Mouse (Mus musculus): ENCODE measurements at regions not wholly inside any gene's neighbourhood (a gene's known extent, or its start where the extent isn't known, plus 50 kb on each side); places are given as distances from the start of the nearest gene placed in this dataset.

GRCm38 (mm10) chr4:124506083-124506647, 104.4 kb downstream of the 3100002H09Rik start:
- TF ChIP-seq FOSL1 (IDR thresholded peaks at IDR 0.05; ENCODE audit: insufficient read depth, low read length, poor library complexity, severe bottlenecking) (no peak), CTCF (IDR thresholded peaks at IDR 0.05; ENCODE audit: control insufficient read depth, insufficient read depth, insufficient read length) (no peak), USF1 (IDR thresholded peaks at IDR 0.05; ENCODE audit: low read depth) (no peak), MYOG (IDR thresholded peaks at IDR 0.05; ENCODE audit: control insufficient read depth, extremely low read depth, insufficient read length) (no peak), CEBPB (IDR thresholded peaks at IDR 0.05; ENCODE audit: low read depth) (no peak), MAX (IDR thresholded peaks at IDR 0.05) (no peak), MYOD1 (IDR thresholded peaks at IDR 0.05; ENCODE audit: control insufficient read depth, insufficient read length, low read depth) (no peak)
- Histone ChIP-seq H3K79me2 (ENCODE audit: control insufficient read depth, insufficient read depth) (no peaks in the 10 kb centered on the region), H3K36me3 (ENCODE audit: control insufficient read depth, insufficient read depth) (no peaks in the 10 kb centered on the region), H3K4me3 (ENCODE audit: insufficient read depth, poor library complexity, severe bottlenecking) (no peak overlapping the region), H3K79me3 (ENCODE audit: low read depth) (no peaks in the 10 kb centered on the region), H3K27me3 (ENCODE audit: control insufficient read depth, insufficient read depth, insufficient read length) (peaks cover 12% of the 10 kb centered on the region), H3ac (ENCODE audit: control insufficient read depth, insufficient read length, low read depth) (no peak overlapping the region)

DNA sequence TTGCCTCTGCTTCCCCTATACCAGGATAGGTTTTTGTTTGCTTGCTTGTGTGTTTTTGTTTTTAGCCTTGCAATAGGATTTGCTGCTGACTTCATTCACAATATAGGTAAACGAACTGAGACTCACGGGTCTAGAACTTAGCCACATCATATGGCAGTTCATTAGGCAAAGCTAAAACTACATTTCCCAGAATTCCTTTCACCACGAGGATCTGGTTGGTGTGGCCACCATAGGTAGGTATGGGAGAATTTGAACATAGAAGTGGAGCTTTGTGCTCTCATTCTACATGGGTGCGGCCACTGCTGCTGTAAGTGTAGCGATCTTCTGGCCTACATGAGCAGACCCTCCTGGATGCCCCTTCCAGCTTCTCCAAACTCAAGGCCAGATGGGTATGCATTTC, 108.8 kb downstream of the 3100002H09Rik start:
- H3ac ChIP-seq (ENCODE audit: control insufficient read depth, insufficient read length, low read depth): no peak overlapping the region
- H3K27me3 ChIP-seq (ENCODE audit: control insufficient read depth, insufficient read depth, insufficient read length): peaks cover 14% of the 10 kb centered on the region
- no peak overlapping the region for H3K4me3 ChIP-seq (ENCODE audit: insufficient read depth, poor library complexity, severe bottlenecking)
- TF ChIP-seq MYOG (IDR thresholded peaks at IDR 0.05; ENCODE audit: control insufficient read depth, extremely low read depth, insufficient read length) (no peak), MAX (IDR thresholded peaks at IDR 0.05) (no peak), CEBPB (IDR thresholded peaks at IDR 0.05; ENCODE audit: low read depth) (no peak), MYOD1 (IDR thresholded peaks at IDR 0.05; ENCODE audit: control insufficient read depth, insufficient read length, low read depth) (no peak), CTCF (IDR thresholded peaks at IDR 0.05; ENCODE audit: control insufficient read depth, insufficient read depth, insufficient read length) (no peak), FOSL1 (IDR thresholded peaks at IDR 0.05; ENCODE audit: insufficient read depth, low read length, poor library complexity, severe bottlenecking) (no peak), USF1 (IDR thresholded peaks at IDR 0.05; ENCODE audit: low read depth) (no peak)
- H3K79me2 ChIP-seq (ENCODE audit: control insufficient read depth, insufficient read depth): no peaks in the 10 kb centered on the region
- H3K79me3 ChIP-seq (ENCODE audit: low read depth): no peaks in the 10 kb centered on the region
- H3K36me3 ChIP-seq (ENCODE audit: control insufficient read depth, insufficient read depth): no peaks in the 10 kb centered on the region

GRCm38 (mm10) chr4:124498043-124498442, 112.6 kb downstream of the 3100002H09Rik start:
- peaks cover 7% of the 10 kb centered on the region for H3K27me3 ChIP-seq (ENCODE audit: control insufficient read depth, insufficient read depth, insufficient read length)
- no peaks in the 10 kb centered on the region for H3K79me3 ChIP-seq (ENCODE audit: low read depth)
- no peaks in the 10 kb centered on the region for H3K36me3 ChIP-seq (ENCODE audit: control insufficient read depth, insufficient read depth)
- H3K79me2 ChIP-seq (ENCODE audit: control insufficient read depth, insufficient read depth): no peaks in the 10 kb centered on the region
- TF ChIP-seq USF1 (IDR thresholded peaks at IDR 0.05; ENCODE audit: low read depth) (no peak), CTCF (IDR thresholded peaks at IDR 0.05; ENCODE audit: control insufficient read depth, insufficient read depth, insufficient read length) (no peak), MAX (IDR thresholded peaks at IDR 0.05) (no peak), CEBPB (IDR thresholded peaks at IDR 0.05; ENCODE audit: low read depth) (no peak), FOSL1 (IDR thresholded peaks at IDR 0.05; ENCODE audit: insufficient read depth, low read length, poor library complexity, severe bottlenecking) (no peak), MYOD1 (IDR thresholded peaks at IDR 0.05; ENCODE audit: control insufficient read depth, insufficient read length, low read depth) (no peak), MYOG (IDR thresholded peaks at IDR 0.05; ENCODE audit: control insufficient read depth, extremely low read depth, insufficient read length) (no peak)
- no peak overlapping the region for H3K4me3 ChIP-seq (ENCODE audit: insufficient read depth, poor library complexity, severe bottlenecking)
- H3ac ChIP-seq (ENCODE audit: control insufficient read depth, insufficient read length, low read depth): no peak overlapping the region

GRCm38 (mm10) chr4:124485941-124486581, 124.5 kb downstream of the 3100002H09Rik start:
- Histone ChIP-seq H3K4me3 (ENCODE audit: insufficient read depth, poor library complexity, severe bottlenecking) (no peak overlapping the region), H3K36me3 (ENCODE audit: control insufficient read depth, insufficient read depth) (no peaks in the 10 kb centered on the region), H3K79me3 (ENCODE audit: low read depth) (no peaks in the 10 kb centered on the region), H3K79me2 (ENCODE audit: control insufficient read depth, insufficient read depth) (no peaks in the 10 kb centered on the region), H3ac (ENCODE audit: control insufficient read depth, insufficient read length, low read depth) (no peak overlapping the region), H3K27me3 (ENCODE audit: control insufficient read depth, insufficient read depth, insufficient read length) (peaks cover 5% of the 10 kb centered on the region)
- TF ChIP-seq CEBPB (IDR thresholded peaks at IDR 0.05; ENCODE audit: low read depth) (no peak), USF1 (IDR thresholded peaks at IDR 0.05; ENCODE audit: low read depth) (no peak), CTCF (IDR thresholded peaks at IDR 0.05; ENCODE audit: control insufficient read depth, insufficient read depth, insufficient read length) (no peak), MAX (IDR thresholded peaks at IDR 0.05) (no peak), FOSL1 (IDR thresholded peaks at IDR 0.05; ENCODE audit: insufficient read depth, low read length, poor library complexity, severe bottlenecking) (no peak), MYOG (IDR thresholded peaks at IDR 0.05; ENCODE audit: control insufficient read depth, extremely low read depth, insufficient read length) (no peak), MYOD1 (IDR thresholded peaks at IDR 0.05; ENCODE audit: control insufficient read depth, insufficient read length, low read depth) (no peak)

GRCm38 (mm10) chr4:124484613-124485586, 125.7 kb downstream of the 3100002H09Rik start:
- H3K79me2 ChIP-seq (ENCODE audit: control insufficient read depth, insufficient read depth): no peaks in the 10 kb centered on the region
- peaks cover 10% of the 10 kb centered on the region for H3K27me3 ChIP-seq (ENCODE audit: control insufficient read depth, insufficient read depth, insufficient read length)
- H3ac ChIP-seq (ENCODE audit: control insufficient read depth, insufficient read length, low read depth): no peak overlapping the region
- no peak for TF ChIP-seq FOSL1 (IDR thresholded peaks at IDR 0.05; ENCODE audit: insufficient read depth, low read length, poor library complexity, severe bottlenecking)
- no peak overlapping the region for H3K4me3 ChIP-seq (ENCODE audit: insufficient read depth, poor library complexity, severe bottlenecking)
- no peaks in the 10 kb centered on the region for H3K36me3 ChIP-seq (ENCODE audit: control insufficient read depth, insufficient read depth)
- H3K79me3 ChIP-seq (ENCODE audit: low read depth): no peaks in the 10 kb centered on the region

All from C2C12 (cell line).